In genomic region chr9:99035575-99035974, GRCm38 (mm10) we compare ENCODE assay signal across 34 mouse cellular contexts. TPM values are rescaled to one million over a fixed set of nuclear protein-coding genes. Genes with fewer than 3 reads are reported as not detected.
A peak's percentile ranks its signal among the peaks of the same experiment; 100 is the strongest.
DNase-seq lines count a peak whose midpoint lies in the region; ATAC-seq and TF ChIP-seq lines count a peak whose summit lies in the region.
"Had no signal": no experiment of that assay in that cellular context is flagged by ENCODE, and none has a peak within 500 bp of the region (broad histone marks: within the 10 kb centered on the region; RNA-seq: fewer than 3 reads in every experiment).

Gene Gm1123, minus strand, starts transcription at chr9:99035715.

- 0 out of 2 replicates have a peak, but pooled peaks cover under 1% of the 10 kb centered on the region for H3K9me3 ChIP-seq in heart, embryonic 12.5 days (replicated peaks)
- no peaks in the 10 kb centered on the region for H3K9me3 ChIP-seq in ES-Bruce4 (replicated peaks; ENCODE audit: control insufficient read depth, insufficient read depth, low read length, poor library complexity, severe bottlenecking)
- no peaks in the 10 kb centered on the region for H3K9me3 ChIP-seq in intestine, embryonic 15.5 days
- no peaks in the 10 kb centered on the region for H3K9me3 ChIP-seq in stomach, embryonic 16.5 days (replicated peaks; ENCODE audit: control insufficient read depth, low read length)
- H3K9me3 ChIP-seq: embryonic facial prominence, embryonic 10.5 days; heart, embryonic 15.5 days; hindbrain, embryonic 13.5 days; liver, embryonic 15.5 days; lung, embryonic 15.5 days; midbrain, embryonic 12.5 days; neural tube, embryonic 15.5 days had no signal

- peaks cover 14% of the 10 kb centered on the region for H3K36me3 ChIP-seq in heart, embryonic 12.5 days
- peaks cover 18% of the 10 kb centered on the region for H3K36me3 ChIP-seq in ES-Bruce4 (ENCODE audit: control insufficient read depth, insufficient read depth, low read length, poor library complexity, severe bottlenecking)
- peaks cover 3% of the 10 kb centered on the region; the same call in 1 of the 2 replicates for H3K36me3 ChIP-seq in intestine, embryonic 15.5 days
- no peaks in the 10 kb centered on the region for H3K36me3 ChIP-seq in stomach, embryonic 16.5 days (ENCODE audit: control insufficient read depth, insufficient read depth, low read length)
- H3K36me3 ChIP-seq: heart, embryonic 15.5 days; lung, embryonic 15.5 days had no signal

- no peak within 1 kb of the TSS for H3K27ac ChIP-seq in heart, embryonic 12.5 days (ENCODE audit: poor library complexity, severe bottlenecking)
- H3K27ac ChIP-seq in ES-Bruce4 (ENCODE audit: insufficient read depth, low read length): no peak within 1 kb of the TSS
- H3K27ac ChIP-seq in intestine, embryonic 15.5 days: no peak within 1 kb of the TSS
- no peak within 1 kb of the TSS for H3K27ac ChIP-seq in stomach, embryonic 16.5 days (ENCODE audit: low read length)
- H3K27ac ChIP-seq: embryonic facial prominence, embryonic 10.5 days; heart, embryonic 15.5 days; hindbrain, embryonic 13.5 days; liver, embryonic 15.5 days; lung, embryonic 15.5 days; macrophage; midbrain, embryonic 12.5 days; neural tube, embryonic 15.5 days had no signal

- no peak for TF ChIP-seq CTCF in ES-Bruce4 (IDR thresholded peaks at IDR 0.05; ENCODE audit: low read depth, low read length)

- DNase-seq in heart, adult 18-20 months: no peak
- DNase-seq in right cerebral cortex, postnatal 25 days: no peak
- DNase-seq: adrenal gland, postnatal 36 days; cerebellum, adult 11-12 months; cerebellum, postnatal 10 days; forebrain, postnatal 0 days; gastrocnemius, postnatal 25 days; heart, postnatal 36 days; kidney, adult 9 months; kidney, postnatal 14 days; layer of hippocampus, adult 9-11 months; right cerebral cortex, adult 18-20 months; spleen, adult 18-20 months; thymus, postnatal 25 days had no signal

- no peak within 1 kb of the TSS for H3K4me2 ChIP-seq in heart, embryonic 12.5 days
- no peak within 1 kb of the TSS for H3K4me2 ChIP-seq in intestine, embryonic 15.5 days (replicated peaks)
- no peak within 1 kb of the TSS for H3K4me2 ChIP-seq in stomach, embryonic 16.5 days (ENCODE audit: low read depth, low read length)
- H3K4me2 ChIP-seq: heart, embryonic 15.5 days; hindbrain, embryonic 13.5 days; liver, embryonic 15.5 days; lung, embryonic 15.5 days; midbrain, embryonic 12.5 days; neural tube, embryonic 15.5 days had no signal

- H3K27me3 ChIP-seq in heart, embryonic 12.5 days (replicated peaks): no peaks in the 10 kb centered on the region
- no peaks in the 10 kb centered on the region for H3K27me3 ChIP-seq in ES-Bruce4 (ENCODE audit: control insufficient read depth, insufficient read depth, low read length, poor library complexity, severe bottlenecking)
- H3K27me3 ChIP-seq in intestine, embryonic 15.5 days (replicated peaks): no peaks in the 10 kb centered on the region
- H3K27me3 ChIP-seq in stomach, embryonic 16.5 days (ENCODE audit: control insufficient read depth, insufficient read depth, low read length): no peaks in the 10 kb centered on the region
- H3K27me3 ChIP-seq: heart, embryonic 15.5 days; hindbrain, embryonic 13.5 days; liver, embryonic 15.5 days; lung, embryonic 15.5 days; midbrain, embryonic 12.5 days; neural tube, embryonic 15.5 days had no signal

- no peak within 1 kb of the TSS for H3K9ac ChIP-seq in heart, embryonic 12.5 days
- H3K9ac ChIP-seq in ES-Bruce4 (ENCODE audit: low read depth, poor library complexity, severe bottlenecking): no peak within 1 kb of the TSS
- H3K9ac ChIP-seq in intestine, embryonic 15.5 days: no peak within 1 kb of the TSS
- no peak within 1 kb of the TSS for H3K9ac ChIP-seq in stomach, embryonic 16.5 days (ENCODE audit: low read length)
- H3K9ac ChIP-seq: forebrain, postnatal 0 days; heart, embryonic 15.5 days; hindbrain, embryonic 13.5 days; liver, embryonic 15.5 days; lung, embryonic 15.5 days; midbrain, embryonic 12.5 days; neural tube, embryonic 15.5 days had no signal

- TF ChIP-seq POLR2A in ES-Bruce4 (IDR thresholded peaks at IDR 0.05; ENCODE audit: insufficient read depth, low read length): no peak

- 77% methylated on average over 12 of the region's 12 CpGs for WGBS in heart, embryonic 12.5 days
- WGBS in intestine, embryonic 15.5 days: 74% methylated on average over 12 of the region's 12 CpGs
- 57% methylated on average over 12 of the region's 12 CpGs for WGBS in stomach, embryonic 16.5 days

- TF ChIP-seq EP300 in ES-Bruce4 (IDR thresholded peaks at IDR 0.05; ENCODE audit: insufficient read depth, low read depth, low read length): no peak

- 0 out of 2 replicates have a peak, but pooled peaks have one; percentile 22 for ATAC-seq in heart, embryonic 12.5 days (ENCODE audit: insufficient number of reproducible peaks, low FRiP score)
- ATAC-seq in intestine, embryonic 15.5 days: peak; percentile 84
- ATAC-seq in stomach, embryonic 16.5 days (ENCODE audit: insufficient read depth, low FRiP score): peak; percentile 77; the same call in 1 of the 2 replicates
- ATAC-seq in frontal cortex, adult (ENCODE audit: low TSS enrichment): no peak
- ATAC-seq: forebrain, postnatal 0 days; inflammation-experienced regulatory T-cells, adult 6 months had no signal

- H3K4me3 ChIP-seq in heart, embryonic 12.5 days: no peak within 1 kb of the TSS
- H3K4me3 ChIP-seq in ES-Bruce4 (ENCODE audit: low read depth, low read length): peak within 1 kb of the TSS; percentile 2; the same call in 1 of the 2 replicates
- no peak within 1 kb of the TSS for H3K4me3 ChIP-seq in intestine, embryonic 15.5 days (replicated peaks)
- no peak within 1 kb of the TSS for H3K4me3 ChIP-seq in stomach, embryonic 16.5 days (replicated peaks; ENCODE audit: low read length)
- H3K4me3 ChIP-seq: embryonic facial prominence, embryonic 10.5 days; heart, embryonic 15.5 days; hindbrain, embryonic 13.5 days; liver, embryonic 15.5 days; lung, embryonic 15.5 days; midbrain, embryonic 12.5 days; neural tube, embryonic 15.5 days had no signal

- H3K4me1 ChIP-seq in heart, embryonic 12.5 days (replicated peaks): no peaks in the 10 kb centered on the region
- no peaks in the 10 kb centered on the region for H3K4me1 ChIP-seq in ES-Bruce4 (ENCODE audit: control insufficient read depth, insufficient read depth, low read length)
- peaks cover 3% of the 10 kb centered on the region; the same call in 1 of the 2 replicates for H3K4me1 ChIP-seq in intestine, embryonic 15.5 days (replicated peaks)
- no peaks in the 10 kb centered on the region for H3K4me1 ChIP-seq in stomach, embryonic 16.5 days (ENCODE audit: control insufficient read depth, insufficient read depth, low read length)
- H3K4me1 ChIP-seq: hindbrain, embryonic 13.5 days; lung, embryonic 15.5 days; midbrain, embryonic 12.5 days; neural tube, embryonic 15.5 days had no signal

RNA-seq across cellular contexts. Expression of gene Gm1123, which starts in this region (rescaled TPM):
- 0.14 TPM in 1 of 2 replicates, not detected in the other for polyA plus RNA-seq in heart, embryonic 12.5 days (2016; fragmentation: Nextera tagmentation; extraction: Ambion mirVana)
- total RNA-seq in heart, adult 18-20 months (2021): under 1 TPM in 1 of 2 experiments, not detected in 1; 0.18 TPM
- not detected in 2 replicates for polyA plus RNA-seq in ES-Bruce4 (2011; ENCODE audit: insufficient read depth, insufficient read length, low read depth, missing spikeins)
- 14.5 and 15.5 TPM in 2 replicates for polyA plus RNA-seq in intestine, embryonic 15.5 days (2015; fragmentation: Nextera tagmentation; extraction: Ambion mirVana)
- 3.4 and 4.0 TPM in 2 replicates for polyA plus RNA-seq in stomach, embryonic 16.5 days (2015; fragmentation: Nextera tagmentation; extraction: Ambion mirVana)
- total RNA-seq: adrenal gland, adult 18-20 months; adrenal gland, postnatal 36 days; gastrocnemius, postnatal 25 days; heart, adult 8-10 months; heart, postnatal 36 days; left cerebral cortex, adult 18-20 months; left cerebral cortex, postnatal 36 days; MEL had no signal
- polyA plus RNA-seq: cortical plate, adult 2 months; embryonic facial prominence, embryonic 10.5 days; forebrain, postnatal 0 days; lung, embryonic 15.5 days; macrophage; midbrain, embryonic 12.5 days; neural tube, embryonic 15.5 days had no signal

Comparison
In these comparisons a context has a peak if more than half of its experiments do, and no peak if none do; other contexts are left out.
1. Peak in ATAC-seq in heart, embryonic 12.5 days; RNA of the gene not detected or under 1 TPM.